Mouse (Mus musculus) ES-Bruce4 (cell line): ENCODE results near the gene Il3.

Experiments
- CTCF ChIP-seq: IDR thresholded peaks from one replicate; pipeline ENCODE4 v1.8.1; 2011; ENCODE audit warnings: low read depth, low read length
- EP300 ChIP-seq: IDR thresholded peaks from 2 replicates; pipeline ENCODE4 v1.6.1; 2011; ENCODE audit warnings: low read depth, low read length; ENCODE audit not compliant: insufficient read depth
- POLR2A ChIP-seq: IDR thresholded peaks from one replicate; pipeline ENCODE4 v1.8.1; 2011; ENCODE audit warnings: low read length; ENCODE audit not compliant: insufficient read depth

GRCm38 (mm10) chr11:54305331-54305730 lies 38.3 kb upstream of the Il3 start:
- TF ChIP-seq CTCF = no peak
- no peak for TF ChIP-seq POLR2A
- TF ChIP-seq EP300 = no peak
